Mouse (Mus musculus): ENCODE measurements around the gene Rtn4r.

DNA sequence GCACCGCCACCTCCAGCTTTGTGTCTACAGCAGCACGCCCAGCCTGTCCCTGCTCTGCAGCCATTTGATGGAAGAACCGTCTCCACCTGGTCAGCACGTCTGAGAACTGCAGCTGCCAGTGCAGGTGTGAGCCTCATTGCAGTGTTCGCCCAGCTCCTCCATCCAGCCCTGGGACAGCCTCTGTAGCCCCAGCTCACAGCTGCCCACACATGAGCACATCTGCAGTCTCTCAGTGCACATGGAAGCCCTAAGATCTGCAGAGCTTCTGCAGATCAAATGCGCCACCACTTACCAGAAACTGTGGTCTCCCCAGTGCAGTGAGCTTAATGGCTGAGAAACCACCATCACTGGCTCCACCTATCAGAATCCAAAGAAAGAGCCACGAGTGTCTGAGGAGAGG lies 47.3 kb upstream of the Rtn4r start:
- TF ChIP-seq ZC3H11A (IDR thresholded peaks at IDR 0.05; ENCODE audit: borderline replicate concordance, low read depth, low read length) = no peak
- no peak for TF ChIP-seq HCFC1 (IDR thresholded peaks at IDR 0.05; ENCODE audit: borderline replicate concordance, insufficient read depth, low read length)
- TF ChIP-seq MAFK (IDR thresholded peaks at IDR 0.05; ENCODE audit: insufficient read depth, low read depth, low read length) = no peak
- TF ChIP-seq CHD2 (IDR thresholded peaks at IDR 0.05; ENCODE audit: low read depth, low read length) = no peak
- no peak for TF ChIP-seq ZNF384 (IDR thresholded peaks at IDR 0.05; ENCODE audit: low read depth, low read length)
